Mouse (Mus musculus) heart, postnatal 0 days (tissue): ENCODE measurements at regions not wholly inside any gene's neighbourhood (a gene's known extent, or its start where the extent isn't known, plus 50 kb on each side); places are given as distances from the start of the nearest gene placed in this dataset.

Experiments
- ATAC-seq: fragments of 200-750 bp; cut with Nextera tagmentation; 2 replicates; pipeline ENCODE4 v1.8.0; 2017; ENCODE audit warnings: low read depth, moderate number of reproducible peaks, moderate library complexity; ENCODE audit not compliant: insufficient read depth
- DNase-seq: peaks from one replicate; pipeline ENCODE4 v3.0.0-alpha.2; 2016; ENCODE audit warnings: low spot score
- H3K27ac ChIP-seq: fragments of 300-500 bp; sonication (generic); 2 replicates; pipeline ENCODE4 v1.5.1; 2014; ENCODE audit warnings: low read depth, mild to moderate bottlenecking
- H3K27me3 ChIP-seq: fragments of 300-500 bp; sonication (generic); 2 replicates; pipeline ENCODE4 v1.6.1; 2014; ENCODE audit warnings: low read length, mixed read lengths; ENCODE audit not compliant: control insufficient read depth, insufficient read depth
- H3K36me3 ChIP-seq: fragments of 300-500 bp; sonication (generic); replicated peaks from 2 replicates; pipeline ENCODE4 v1.6.1; 2014; ENCODE audit warnings: low read length, mixed read lengths; ENCODE audit not compliant: control insufficient read depth, insufficient read depth
- H3K4me1 ChIP-seq: fragments of 300-500 bp; sonication (generic); 2 replicates; pipeline ENCODE4 v1.6.1; 2014; ENCODE audit warnings: antibody characterized with exemption; ENCODE audit not compliant: control insufficient read depth, insufficient read depth
- H3K4me2 ChIP-seq: fragments of 300-500 bp; sonication (generic); 2 replicates; pipeline ENCODE4 v1.6.1; 2014; ENCODE audit warnings: low read depth, mild to moderate bottlenecking, low read length, moderate library complexity
- H3K4me3 ChIP-seq: fragments of 300-500 bp; sonication (generic); 2 replicates; pipeline ENCODE4 v1.5.1; 2014; ENCODE audit warnings: low read depth, low read length
- H3K9ac ChIP-seq: fragments of 300-500 bp; sonication (generic); replicated peaks from 2 replicates; pipeline ENCODE4 v1.6.1; 2014; ENCODE audit warnings: low read depth, low read length, mixed read lengths
- H3K9me3 ChIP-seq: fragments of 300-500 bp; sonication (generic); replicated peaks from 2 replicates; pipeline ENCODE4 v1.6.1; 2016; ENCODE audit warnings: low read length; ENCODE audit not compliant: control insufficient read depth
- CTCF ChIP-seq: IDR thresholded peaks from 2 replicates; pipeline ENCODE4 v1.5.1; 2016; ENCODE audit warnings: antibody characterized with exemption, control low read depth, low read depth
- EP300 ChIP-seq: IDR thresholded peaks from 2 replicates; pipeline ENCODE4 v1.6.1; 2016; ENCODE audit warnings: antibody characterized with exemption, low read depth
- WGBS: fragments of 180-500 bp; shearing (Covaris S2); extraction: QIAGEN DNeasy Blood & Tissue Kit; methylation state at CpG from one replicate; pipeline ENCODE4 v1.1.7; 2014; 5-methylcytosine and 5-hydroxymethylcytosine counted together

DNA sequence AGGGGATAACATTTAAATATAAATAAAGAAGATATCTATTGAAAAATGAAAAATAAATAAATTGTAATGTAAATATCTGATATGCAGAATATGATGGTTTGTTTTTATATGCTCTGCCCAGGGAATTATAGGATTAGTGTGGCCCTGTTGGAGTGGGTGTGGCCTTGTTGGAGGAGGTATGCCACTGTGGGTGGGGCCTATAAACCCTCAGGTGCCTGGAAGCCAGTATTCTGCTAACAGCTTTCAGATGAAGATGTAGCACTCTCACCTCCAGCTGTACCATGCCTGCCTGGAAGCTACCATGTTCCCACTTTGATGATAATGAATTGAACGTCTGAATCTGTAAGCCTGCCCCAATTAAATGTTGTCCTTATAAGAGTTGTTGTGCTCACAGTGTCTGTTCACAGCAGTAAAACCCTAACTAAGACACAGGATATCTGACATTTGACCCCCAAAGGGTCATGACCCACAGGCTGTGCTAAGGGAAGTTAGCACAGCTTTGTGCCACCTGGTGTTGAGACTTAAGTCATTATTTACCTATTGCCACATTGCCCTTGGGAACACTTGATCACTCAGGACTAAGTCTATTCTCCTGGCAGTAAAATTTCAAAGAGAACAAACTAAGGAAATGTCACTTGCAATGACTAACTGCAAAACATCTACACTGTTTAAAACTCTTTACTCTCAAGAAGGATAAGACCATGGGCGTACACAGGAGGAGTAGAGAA lies 270.4 kb downstream of the Plk2 start:
- no peaks in the 10 kb centered on the region for H3K4me1 ChIP-seq
- no peaks in the 10 kb centered on the region for H3K9me3 ChIP-seq
- TF ChIP-seq EP300: no peak
- no peak for TF ChIP-seq CTCF
- WGBS: 70% methylated on average over 2 of the region's 2 CpGs
- ATAC-seq (no peak), DNase-seq (no peak)
- no peak overlapping the region for H3K4me2 ChIP-seq
- no peak overlapping the region for H3K9ac ChIP-seq
- no peaks in the 10 kb centered on the region for H3K36me3 ChIP-seq
- no peak overlapping the region for H3K27ac ChIP-seq
- H3K4me3 ChIP-seq: no peak overlapping the region
- H3K27me3 ChIP-seq: no peaks in the 10 kb centered on the region

DNA sequence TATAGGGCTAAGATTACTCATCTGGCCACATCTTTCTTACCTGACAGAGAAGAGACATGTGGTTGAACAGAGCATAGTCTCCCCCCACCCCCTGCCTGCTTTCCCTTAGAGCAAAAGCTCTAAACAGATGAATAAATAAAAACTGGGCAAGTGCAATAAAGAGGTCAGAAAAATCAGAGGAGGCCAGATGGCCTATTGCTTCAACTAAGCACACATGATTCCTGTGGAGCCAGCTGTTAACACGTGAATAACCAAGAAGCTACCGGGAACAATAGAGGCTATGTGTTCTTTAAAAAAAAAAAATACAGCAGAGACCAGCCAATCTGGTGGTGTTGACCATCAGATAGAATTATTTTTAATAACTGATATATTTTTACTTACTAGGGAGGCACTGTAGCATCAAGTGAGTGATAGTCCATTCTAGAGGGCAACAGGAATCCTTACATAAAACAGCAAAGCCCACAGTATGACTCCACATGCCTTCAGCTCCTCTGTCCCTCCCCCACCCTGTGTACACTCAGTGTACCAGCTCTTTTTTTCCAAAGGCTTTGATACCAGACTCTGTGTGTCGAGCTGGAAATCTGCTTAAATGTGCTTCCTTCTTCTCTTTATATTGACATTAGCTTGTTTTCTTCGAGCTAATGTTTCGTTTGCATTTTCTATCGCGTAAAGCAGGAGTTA lies 272.6 kb downstream of the Plk2 start:
- Histone ChIP-seq H3K9ac (no peak overlapping the region), H3K36me3 (no peaks in the 10 kb centered on the region), H3K27ac (no peak overlapping the region), H3K27me3 (no peaks in the 10 kb centered on the region), H3K4me3 (no peak overlapping the region), H3K9me3 (no peaks in the 10 kb centered on the region), H3K4me1 (no peaks in the 10 kb centered on the region), H3K4me2 (no peak overlapping the region)
- DNase-seq (no peak), ATAC-seq (no peak)
- TF ChIP-seq EP300: no peak
- WGBS: 80% methylated on average over 7 of the region's 7 CpGs

DNA sequence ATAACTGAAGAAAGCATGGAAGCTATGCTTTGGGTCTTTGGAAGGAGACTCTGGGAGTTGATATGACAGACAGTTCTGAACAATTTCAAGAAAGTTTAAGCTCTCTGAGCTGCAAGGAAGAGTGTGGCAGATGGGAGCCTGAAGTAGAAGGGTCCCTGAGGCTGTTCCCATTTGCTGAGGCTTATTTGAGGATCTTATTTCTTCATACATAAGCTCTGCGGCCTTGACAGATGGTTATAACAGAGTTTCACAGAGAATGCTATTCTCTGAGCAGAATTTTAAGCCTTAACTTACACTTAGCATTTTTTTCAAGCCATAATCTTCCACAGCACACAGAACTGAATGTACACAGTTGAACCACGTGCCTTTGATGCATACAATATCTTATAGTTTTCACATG lies 278.7 kb downstream of the Plk2 start:
- Histone ChIP-seq H3K4me1 (no peaks in the 10 kb centered on the region), H3K27ac (no peak overlapping the region), H3K4me2 (no peak overlapping the region), H3K9ac (no peak overlapping the region), H3K27me3 (no peaks in the 10 kb centered on the region), H3K36me3 (no peaks in the 10 kb centered on the region), H3K4me3 (no peak overlapping the region), H3K9me3 (no peaks in the 10 kb centered on the region)
- WGBS: 78% methylated on average over 2 of the region's 2 CpGs
- TF ChIP-seq EP300 (no peak), CTCF (no peak)
- ATAC-seq: no peak
- DNase-seq: no peak

DNA sequence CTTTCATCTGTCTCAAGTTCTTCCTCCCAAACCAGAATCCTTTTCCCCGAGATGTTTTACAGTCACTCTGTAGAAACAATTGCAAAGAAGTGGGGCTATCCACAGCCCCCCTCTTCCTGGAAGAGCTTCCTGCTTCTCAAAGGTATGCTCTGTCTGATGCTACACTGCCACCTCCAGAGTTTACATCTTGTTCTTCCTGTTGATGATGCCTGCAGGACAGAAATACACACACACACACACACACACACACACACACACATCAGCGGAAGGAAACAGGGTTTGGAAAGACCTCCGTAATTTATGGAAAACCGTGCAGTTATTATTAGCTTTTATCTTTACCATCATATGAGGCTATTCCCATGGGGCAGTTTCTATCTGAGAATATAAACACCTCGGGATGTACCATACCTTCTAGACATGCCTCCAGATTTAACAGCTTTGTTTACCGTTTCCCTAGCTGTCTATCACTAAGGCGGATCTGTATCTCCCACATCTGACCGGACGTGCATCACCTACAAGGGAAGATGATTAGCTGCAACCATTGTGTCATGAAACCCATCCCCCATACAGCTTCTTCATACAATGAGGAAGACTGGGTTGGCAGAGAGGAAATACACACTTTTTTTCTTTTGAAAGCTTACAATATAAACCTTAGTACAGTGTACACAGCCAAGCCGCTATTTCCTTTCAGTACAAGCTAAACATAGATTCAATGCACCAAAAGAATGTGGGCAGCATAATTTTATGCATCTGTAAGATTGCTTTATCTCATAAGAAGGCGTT lies 288.6 kb downstream of the Plk2 start:
- Histone ChIP-seq H3K27ac (peak overlapping the region; percentile 59), H3K4me1 (no peaks in the 10 kb centered on the region), H3K27me3 (no peaks in the 10 kb centered on the region), H3K9me3 (no peaks in the 10 kb centered on the region), H3K36me3 (no peaks in the 10 kb centered on the region), H3K4me2 (no peak overlapping the region), H3K9ac (no peak overlapping the region), H3K4me3 (no peak overlapping the region)
- peak; percentile 73 for TF ChIP-seq EP300
- TF ChIP-seq CTCF: no peak
- ATAC-seq (peak; percentile 41; the same call in 1 of the 2 replicates), DNase-seq (peak; percentile 29)
- 59% methylated on average over 11 of the region's 11 CpGs for WGBS

DNA sequence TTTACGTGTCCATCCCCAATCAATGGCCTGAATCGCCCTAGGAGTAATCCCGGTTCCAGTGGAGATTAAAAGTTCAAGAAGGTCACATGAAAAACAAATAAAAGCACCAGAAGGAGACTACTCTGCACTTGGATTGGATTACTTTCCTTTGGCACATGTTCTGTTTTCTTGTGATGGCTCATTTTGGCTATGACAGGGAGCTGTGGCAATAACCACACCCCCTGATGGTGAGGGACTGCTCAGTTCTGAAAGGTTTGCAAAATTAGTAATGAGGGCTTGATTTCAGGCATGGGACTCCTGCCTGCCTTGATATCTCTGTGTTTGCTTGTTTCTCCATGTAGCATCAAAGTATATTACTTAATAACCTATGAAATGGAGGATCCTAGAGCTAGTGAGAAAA lies 293.9 kb downstream of the Plk2 start:
- ATAC-seq (no peak), DNase-seq (no peak)
- no peak overlapping the region for H3K9ac ChIP-seq

More for the DNA sequence above, 293.9 kb downstream of the Plk2 start:
- TF ChIP-seq EP300 (no peak), CTCF (no peak)
- Histone ChIP-seq H3K27ac (no peak overlapping the region), H3K27me3 (no peaks in the 10 kb centered on the region), H3K4me3 (no peak overlapping the region), H3K4me1 (peaks cover 27% of the 10 kb centered on the region), H3K9me3 (no peaks in the 10 kb centered on the region), H3K4me2 (no peak overlapping the region), H3K36me3 (no peaks in the 10 kb centered on the region)
- 86% methylated on average over 3 of the region's 3 CpGs for WGBS
